Mouse (Mus musculus): ENCODE measurements around the gene B3gnt7.

The B3gnt7 gene

GRCm38 (mm10) chr1:86313096-86313771 is 10.6 kb downstream of the B3gnt7 start:
- CTCF ChIA-PET = interaction anchor here in 2 of 4 experiments (1.0 to 1.3 kb wide), 4 partner anchors 10 to 134 kb away, joined by 3 to 4 read pairs (median 3); no protein-coding TSS in a partner anchor
- POLR2A ChIA-PET = interaction anchor here in 3 of 4 experiments (0.8 to 11.3 kb wide), 13 partner anchors 10 to 125 kb away, joined by 3 to 120 read pairs (median 13); partner anchors contain the start of genes B3gnt7 (in 1 of the 3) and Ncl (in 1 of the 3)

GRCm38 (mm10) chr1:86313772-86314125 is 11.1 kb downstream of the B3gnt7 start:
- POLR2A ChIA-PET = interaction anchor here in 3 of 4 experiments (0.8 to 11.3 kb wide), 7 partner anchors 10 to 126 kb away, joined by 3 to 120 read pairs (median 3); partner anchors contain the start of gene Ncl (in 1 of the 3)
- CTCF ChIA-PET = interaction anchor here in 3 of 4 experiments (0.7 to 1.7 kb wide), 9 partner anchors 9 to 135 kb away, joined by 3 to 5 read pairs (median 3); no protein-coding TSS in a partner anchor

- POLR2A ChIA-PET = interaction anchor here in 3 of 4 experiments (0.6 to 5.4 kb wide), 7 partner anchors 10 to 132 kb away, joined by 3 to 45 read pairs (median 5); partner anchors contain the start of gene Ncl (in 1 of the 3)
- CTCF ChIA-PET = interaction anchor here in 1 of 4 experiments (0.6 kb wide), 1 partner anchor 261 kb away, joined by 4 read pairs; no protein-coding TSS in a partner anchor
Observed at GRCm38 (mm10) chr1:86320822-86321413, 18.3 kb downstream of the B3gnt7 start.

GRCm38 (mm10) chr1:86336330-86336729 is 33.7 kb downstream of the B3gnt7 start:
- POLR2A ChIA-PET = interaction anchor here in 2 of 4 experiments (1.0 to 1.9 kb wide), 4 partner anchors 15 to 182 kb away, joined by 3 to 8 read pairs (median 4); partner anchors contain the start of genes Armc9 (in 1 of the 2) and Ncl (in 1 of the 2)

GRCm38 (mm10) chr1:86339156-86339812 is 36.7 kb downstream of the B3gnt7 start:
- CTCF ChIA-PET = interaction anchor here (0.5 to 4.0 kb wide), 30 partner anchors 9 to 280 kb away, joined by 3 to 51 read pairs (median 4); partner anchors contain the start of gene B3gnt7 (in 1 of the 4)

More at GRCm38 (mm10) chr1:86336330-86336729, 33.7 kb downstream of the B3gnt7 start:
- CTCF ChIA-PET = interaction anchor here (0.7 to 1.4 kb wide), 5 partner anchors 25 to 184 kb away, joined by 3 to 6 read pairs (median 5); no protein-coding TSS in a partner anchor

GRCm38 (mm10) chr1:86341096-86341495 is 38.5 kb downstream of the B3gnt7 start:
- ChIA-PET POLR2A (interaction anchor here (0.7 to 13.0 kb wide), 36 partner anchors 7 to 208 kb away, joined by 3 to 371 read pairs (median 5); partner anchors contain the start of genes Armc9 (in 2 of the 4), Ncl (in 2 of the 4) and Gm21972 (in 1 of the 4)), CTCF (interaction anchor here (0.5 to 4.0 kb wide), 18 partner anchors 16 to 925 kb away, joined by 3 to 51 read pairs (median 5); no protein-coding TSS in a partner anchor)

More at GRCm38 (mm10) chr1:86339156-86339812, 36.7 kb downstream of the B3gnt7 start:
- POLR2A ChIA-PET = interaction anchor here in 3 of 4 experiments (0.6 to 13.0 kb wide), 26 partner anchors 9 to 894 kb away, joined by 3 to 371 read pairs (median 5); partner anchors contain the start of genes Ncl (in 3 of the 3) and Armc9 (in 1 of the 3)

- POLR2A ChIA-PET = interaction anchor here (0.8 to 13.0 kb wide), 36 partner anchors 8 to 209 kb away, joined by 3 to 371 read pairs (median 4); partner anchors contain the start of genes Ncl (in 4 of the 4) and Gm21972 (in 1 of the 4)
Observed at GRCm38 (mm10) chr1:86342371-86342770, 39.7 kb downstream of the B3gnt7 start.

GRCm38 (mm10) chr1:86343087-86343645 is 40.5 kb downstream of the B3gnt7 start:
- ChIA-PET POLR2A (interaction anchor here (0.5 to 13.0 kb wide), 42 partner anchors 8 to 284 kb away, joined by 3 to 371 read pairs (median 4); partner anchors contain the start of genes Ncl (in 4 of the 4) and Armc9 (in 1 of the 4)), CTCF (interaction anchor here in 2 of 4 experiments (1.4 to 1.5 kb wide), 2 partner anchors 154 to 164 kb away, joined by 3 to 5 read pairs; no protein-coding TSS in a partner anchor)

More at GRCm38 (mm10) chr1:86342371-86342770, 39.7 kb downstream of the B3gnt7 start:
- CTCF ChIA-PET = interaction anchor here in 2 of 4 experiments (0.7 to 1.5 kb wide), 2 partner anchors 153 to 198 kb away, joined by 3 to 5 read pairs; no protein-coding TSS in a partner anchor

GRCm38 (mm10) chr1:86343969-86344861 is 41.6 kb downstream of the B3gnt7 start:
- CTCF ChIA-PET = interaction anchor here in 1 of 4 experiments (1.1 to 1.4 kb wide), 2 partner anchors 71 to 165 kb away, joined by 3 read pairs; no protein-coding TSS in a partner anchor
- POLR2A ChIA-PET = interaction anchor here (0.6 to 13.0 kb wide), 32 partner anchors 9 to 1378 kb away, joined by 3 to 371 read pairs (median 4); partner anchors contain the start of genes Ncl (in 3 of the 4) and Armc9 (in 1 of the 4)

- ChIA-PET POLR2A (interaction anchor here in 3 of 4 experiments (0.5 to 13.0 kb wide), 24 partner anchors 8 to 204 kb away, joined by 3 to 371 read pairs (median 4); partner anchors contain the start of gene Ncl (in 3 of the 3)), CTCF (interaction anchor here in 1 of 4 experiments (1.1 kb wide), 1 partner anchor 70 kb away, joined by 3 read pairs; no protein-coding TSS in a partner anchor)
Observed at GRCm38 (mm10) chr1:86345069-86345468, 42.4 kb downstream of the B3gnt7 start.

GRCm38 (mm10) chr1:86345956-86346355 is 43.3 kb downstream of the B3gnt7 start:
- POLR2A ChIA-PET = interaction anchor here in 3 of 4 experiments (0.6 to 13.0 kb wide), 19 partner anchors 7 to 205 kb away, joined by 3 to 371 read pairs (median 4); partner anchors contain the start of gene Ncl (in 3 of the 3)
- CTCF ChIA-PET = interaction anchor here in 2 of 4 experiments (1.3 to 1.4 kb wide), 2 partner anchors 13 to 157 kb away, joined by 3 to 5 read pairs; partner anchors contain the start of gene Ncl (in 1 of the 2)

GRCm38 (mm10) chr1:86346851-86347715 is 44.5 kb downstream of the B3gnt7 start:
- CTCF ChIA-PET = interaction anchor here in 2 of 4 experiments (0.9 to 3.2 kb wide), 4 partner anchors 10 to 168 kb away, joined by 3 to 14 read pairs (median 4); partner anchors contain the start of gene Ncl (in 1 of the 2)
- POLR2A ChIA-PET = interaction anchor here (0.6 to 13.0 kb wide), 26 partner anchors 6 to 193 kb away, joined by 3 to 371 read pairs (median 8); partner anchors contain the start of genes Ncl (in 4 of the 4), Armc9 (in 1 of the 4) and Ptma (in 1 of the 4)

GRCm38 (mm10) chr1:86347716-86348045 is 45.0 kb downstream of the B3gnt7 start:
- ChIA-PET CTCF (interaction anchor here in 2 of 4 experiments (1.4 to 3.2 kb wide), 4 partner anchors 82 to 169 kb away, joined by 3 to 14 read pairs (median 5); no protein-coding TSS in a partner anchor), POLR2A (interaction anchor here (0.6 to 13.0 kb wide), 34 partner anchors 6 to 1375 kb away, joined by 3 to 371 read pairs (median 6); partner anchors contain the start of genes Ncl (in 4 of the 4), Ptma (in 3 of the 4) and Armc9 (in 1 of the 4))

GRCm38 (mm10) chr1:86348083-86348482 is 45.5 kb downstream of the B3gnt7 start:
- ChIA-PET CTCF (interaction anchor here in 3 of 4 experiments (0.6 to 3.2 kb wide), 9 partner anchors 9 to 249 kb away, joined by 3 to 14 read pairs (median 4); no protein-coding TSS in a partner anchor), POLR2A (interaction anchor here (0.6 to 13.0 kb wide), 57 partner anchors 7 to 1374 kb away, joined by 3 to 371 read pairs (median 5); partner anchors contain the start of genes Ncl (in 4 of the 4), Ptma (in 3 of the 4) and Armc9 (in 2 of the 4))

Data from embryonic stem cell, embryonic (primary cell).